Mouse (Mus musculus): ENCODE measurements around the gene Il21r.

Gene Il21r

GRCm38 (mm10) chr7:125603185-125603631, at the start of gene Il21r:
Il21r (plus strand) TSS chr7:125603429.
- DNase-seq = no peak

GRCm38 (mm10) chr7:125553653-125554428, 49.4 kb upstream of the Il21r start:
- no peak for DNase-seq

GRCm38 (mm10) chr7:125554456-125555114, 48.6 kb upstream of the Il21r start:
- no peak for DNase-seq

GRCm38 (mm10) chr7:125555351-125555872, 47.8 kb upstream of the Il21r start:
- DNase-seq = no peak

- DNase-seq = no peak
Measured at GRCm38 (mm10) chr7:125556096-125556495, 47.1 kb upstream of the Il21r start.

- no peak for DNase-seq
Measured at GRCm38 (mm10) chr7:125556865-125557264, 46.4 kb upstream of the Il21r start.

- no peak for DNase-seq
Measured at GRCm38 (mm10) chr7:125558401-125558945, 44.8 kb upstream of the Il21r start.

GRCm38 (mm10) chr7:125558997-125559396, 44.2 kb upstream of the Il21r start:
- DNase-seq = no peak

- no peak for DNase-seq
Measured at GRCm38 (mm10) chr7:125559537-125559936, 43.7 kb upstream of the Il21r start.

GRCm38 (mm10) chr7:125560146-125560785, 43.0 kb upstream of the Il21r start:
- no peak for DNase-seq

GRCm38 (mm10) chr7:125561085-125561690, 42.0 kb upstream of the Il21r start:
- DNase-seq = peak; percentile 54

GRCm38 (mm10) chr7:125562413-125562812, 40.8 kb upstream of the Il21r start:
- DNase-seq = no peak

- no peak for DNase-seq
Measured at GRCm38 (mm10) chr7:125563093-125563492, 40.1 kb upstream of the Il21r start.

GRCm38 (mm10) chr7:125564316-125565024, 38.8 kb upstream of the Il21r start:
- DNase-seq = no peak

GRCm38 (mm10) chr7:125565516-125566285, 37.5 kb upstream of the Il21r start:
- no peak for DNase-seq

- no peak for DNase-seq
Measured at GRCm38 (mm10) chr7:125566420-125566819, 36.8 kb upstream of the Il21r start.

GRCm38 (mm10) chr7:125568888-125569287, 34.3 kb upstream of the Il21r start:
- no peak for DNase-seq

GRCm38 (mm10) chr7:125571891-125572290, 31.3 kb upstream of the Il21r start:
- no peak for DNase-seq

- DNase-seq = no peak
Measured at GRCm38 (mm10) chr7:125572737-125573136, 30.5 kb upstream of the Il21r start.

- no peak for DNase-seq
Measured at GRCm38 (mm10) chr7:125573849-125574248, 29.4 kb upstream of the Il21r start.

- no peak for DNase-seq
Measured at GRCm38 (mm10) chr7:125574832-125575231, 28.4 kb upstream of the Il21r start.
